Mouse (Mus musculus) ES-Bruce4 (cell line): ENCODE results near the gene Plgrkt.

ENCODE experiments used
- CTCF ChIP-seq: IDR thresholded peaks from one replicate; pipeline ENCODE4 v1.8.1; 2011; ENCODE audit warnings: low read depth, low read length
- EP300 ChIP-seq: IDR thresholded peaks from 2 replicates; pipeline ENCODE4 v1.6.1; 2011; ENCODE audit warnings: low read depth, low read length; ENCODE audit not compliant: insufficient read depth
- POLR2A ChIP-seq: IDR thresholded peaks from one replicate; pipeline ENCODE4 v1.8.1; 2011; ENCODE audit warnings: low read length; ENCODE audit not compliant: insufficient read depth

- TF ChIP-seq CTCF (no peak), POLR2A (no peak), EP300 (no peak)
Observed at GRCm38 (mm10) chr19:29308832-29309231, 58.4 kb downstream of the Plgrkt start.
